Mouse (Mus musculus) heart, postnatal 0 days (tissue): ENCODE data around the gene Nme2.

ENCODE experiments used
- CTCF ChIP-seq: IDR thresholded peaks from 2 replicates; pipeline ENCODE4 v1.5.1; 2016; ENCODE audit warnings: antibody characterized with exemption, control low read depth, low read depth
- EP300 ChIP-seq: IDR thresholded peaks from 2 replicates; pipeline ENCODE4 v1.6.1; 2016; ENCODE audit warnings: antibody characterized with exemption, low read depth

- TF ChIP-seq EP300 = no peak
- no peak for TF ChIP-seq CTCF
Observed at GRCm38 (mm10) chr11:93906834-93907233, 49.2 kb downstream of the Nme2 start.
